Mouse (Mus musculus) ovary, adult 18-20 months (tissue): ENCODE results near the gene Rxfp4.

ENCODE experiments used
- DNase-seq: peaks from one replicate; pipeline ENCODE4 v3.0.0; 2022; ENCODE audit warnings: low spot score, mixed read lengths

Rxfp4 gene

GRCm38 (mm10) chr3:88652846-88653515 is at the start of gene Rxfp4:
Gene Rxfp4, minus strand, starts transcription at chr3:88653142.
- DNase-seq, result no peak

DNA sequence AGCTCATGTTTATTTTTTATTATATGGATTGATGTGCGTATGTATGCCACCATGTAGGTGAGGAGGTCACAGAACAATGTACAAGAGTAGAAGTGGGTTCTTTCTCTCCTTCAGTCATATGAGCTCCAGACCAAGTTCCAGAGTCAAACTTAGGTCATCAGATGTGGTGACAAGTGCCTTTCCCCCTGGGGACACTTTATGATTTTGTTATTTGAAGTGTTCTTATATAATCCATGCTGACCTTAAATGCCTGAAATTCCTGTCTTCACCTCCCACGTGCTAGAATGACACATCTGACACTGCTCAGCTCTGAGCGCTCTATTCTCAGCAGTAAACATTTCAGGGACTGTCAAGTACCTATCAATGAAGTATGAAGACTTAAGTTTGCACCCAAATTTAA is 48.3 kb upstream of the Rxfp4 start:
- no peak for DNase-seq

DNA sequence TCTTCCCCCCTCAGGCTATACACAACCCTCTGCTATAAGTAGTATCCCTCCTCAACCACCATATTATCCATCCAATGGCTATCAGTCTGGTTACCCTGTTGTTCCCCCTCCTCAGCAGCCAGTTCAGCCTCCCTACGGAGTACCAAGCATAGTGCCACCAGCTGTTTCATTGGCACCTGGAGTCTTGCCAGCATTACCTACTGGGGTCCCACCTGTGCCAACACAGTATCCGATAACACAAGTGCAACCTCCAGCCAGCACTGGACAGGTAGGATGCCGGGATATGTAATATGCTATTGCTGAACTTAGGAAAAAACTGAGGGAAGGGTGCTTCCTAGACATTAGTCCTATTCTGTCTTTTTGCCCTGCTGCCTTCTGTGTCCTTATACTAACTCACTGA is 47.3 kb upstream of the Rxfp4 start:
- no peak for DNase-seq

GRCm38 (mm10) chr3:88698834-88699233 is 45.9 kb upstream of the Rxfp4 start:
- DNase-seq, result no peak

DNA sequence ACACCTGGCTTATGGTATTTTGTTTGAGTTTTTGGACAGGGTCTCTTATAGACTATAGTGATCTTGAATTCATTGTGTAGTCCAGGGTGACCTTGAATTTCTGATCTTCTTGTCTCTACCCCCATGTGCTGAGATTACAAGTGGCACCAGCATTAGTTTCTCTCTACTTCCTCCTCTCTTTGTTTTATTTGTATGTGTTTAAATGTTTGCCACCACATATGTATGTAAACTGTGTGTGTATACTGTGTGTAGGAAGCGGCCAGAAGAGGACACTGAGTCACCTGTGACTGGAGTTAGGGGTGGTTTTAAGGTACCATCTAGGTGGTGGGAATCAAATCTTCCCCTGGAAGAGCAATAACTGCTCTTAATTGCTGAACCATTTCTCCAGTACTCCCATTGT is 45.1 kb upstream of the Rxfp4 start:
- DNase-seq, result no peak

DNA sequence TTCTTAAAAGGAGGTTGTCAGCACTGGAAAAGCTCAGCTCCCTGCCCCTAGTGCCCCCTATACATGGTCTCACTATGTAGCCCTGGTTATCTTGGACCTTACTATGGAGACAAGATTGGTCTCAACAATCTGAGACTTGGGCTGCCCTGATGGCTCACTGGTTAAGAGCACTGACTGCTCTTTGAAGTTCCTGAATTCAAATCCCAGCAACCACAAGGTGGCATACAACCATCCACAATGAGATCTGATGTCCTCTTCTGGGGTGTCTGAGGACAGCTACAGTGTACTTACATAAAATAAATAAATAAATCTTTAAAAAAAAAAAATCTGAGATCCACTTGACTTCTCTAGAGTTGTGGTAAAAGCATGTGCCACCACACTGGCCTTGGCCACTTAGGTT is 42.6 kb upstream of the Rxfp4 start:
- no peak for DNase-seq

DNA sequence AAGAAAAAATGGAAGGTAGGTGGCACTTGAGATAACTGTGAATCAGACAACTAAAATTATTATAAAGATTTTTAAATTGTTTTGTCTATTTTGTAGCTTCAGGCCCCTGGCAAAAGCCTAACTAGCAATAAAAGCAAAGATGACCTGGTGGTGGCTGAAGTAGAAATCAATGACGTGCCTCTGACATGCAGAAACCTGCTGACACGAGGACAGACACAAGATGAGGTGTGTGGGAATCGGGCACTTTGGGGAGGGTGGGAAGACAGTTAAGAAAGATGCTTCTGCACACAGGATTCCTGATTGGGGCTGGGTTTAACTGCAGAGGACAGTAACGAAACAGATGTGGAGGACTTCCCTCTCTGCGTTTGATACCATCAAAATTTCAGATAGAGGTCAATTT is 36.1 kb upstream of the Rxfp4 start:
- DNase-seq, result no peak

DNA sequence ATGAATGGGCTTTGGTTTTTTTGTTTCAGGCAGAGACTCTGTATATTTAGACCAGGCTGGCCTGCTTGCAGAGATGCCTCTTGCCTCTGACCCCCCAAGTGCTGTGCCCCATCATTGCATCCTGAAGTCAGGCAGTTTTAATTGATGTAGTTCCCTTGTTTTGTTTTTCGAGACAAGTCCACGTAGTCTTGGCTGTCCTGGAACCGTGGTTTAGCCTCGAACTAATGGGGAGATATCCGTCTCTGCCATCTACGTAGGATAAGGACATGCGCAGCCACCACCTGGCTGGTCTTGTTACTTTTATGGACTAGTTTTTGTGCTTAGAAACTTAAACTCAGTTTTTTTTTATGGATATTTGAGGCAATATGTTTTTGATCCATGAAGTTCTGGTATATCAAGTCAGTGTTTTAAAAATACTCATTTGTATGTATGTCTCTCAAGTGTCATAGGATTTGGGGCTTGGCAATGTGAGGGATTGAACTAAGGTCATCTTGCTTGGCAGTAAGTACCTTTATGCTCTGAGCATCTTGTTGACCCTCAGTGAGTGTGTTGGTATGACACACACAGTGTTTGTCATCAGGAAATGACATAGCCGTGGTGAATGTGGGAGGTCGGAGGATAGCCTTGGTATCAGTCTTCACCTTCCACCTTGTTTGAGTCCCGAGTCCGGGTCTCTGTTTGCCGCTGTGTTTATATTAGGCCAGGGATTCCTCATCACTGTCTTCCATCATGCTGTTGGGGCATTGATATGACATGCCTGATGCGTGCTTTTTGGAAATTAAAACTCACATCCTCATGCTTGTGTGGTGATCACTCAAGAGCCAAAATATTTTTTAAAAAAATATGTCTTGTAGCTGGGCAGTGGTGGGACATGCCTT is 34.0 kb upstream of the Rxfp4 start:
- no peak for DNase-seq

- DNase-seq, result peak; percentile 26
These were observed 33.1 kb upstream of the Rxfp4 start for GRCm38 (mm10) chr3:88685958-88686451.

DNA sequence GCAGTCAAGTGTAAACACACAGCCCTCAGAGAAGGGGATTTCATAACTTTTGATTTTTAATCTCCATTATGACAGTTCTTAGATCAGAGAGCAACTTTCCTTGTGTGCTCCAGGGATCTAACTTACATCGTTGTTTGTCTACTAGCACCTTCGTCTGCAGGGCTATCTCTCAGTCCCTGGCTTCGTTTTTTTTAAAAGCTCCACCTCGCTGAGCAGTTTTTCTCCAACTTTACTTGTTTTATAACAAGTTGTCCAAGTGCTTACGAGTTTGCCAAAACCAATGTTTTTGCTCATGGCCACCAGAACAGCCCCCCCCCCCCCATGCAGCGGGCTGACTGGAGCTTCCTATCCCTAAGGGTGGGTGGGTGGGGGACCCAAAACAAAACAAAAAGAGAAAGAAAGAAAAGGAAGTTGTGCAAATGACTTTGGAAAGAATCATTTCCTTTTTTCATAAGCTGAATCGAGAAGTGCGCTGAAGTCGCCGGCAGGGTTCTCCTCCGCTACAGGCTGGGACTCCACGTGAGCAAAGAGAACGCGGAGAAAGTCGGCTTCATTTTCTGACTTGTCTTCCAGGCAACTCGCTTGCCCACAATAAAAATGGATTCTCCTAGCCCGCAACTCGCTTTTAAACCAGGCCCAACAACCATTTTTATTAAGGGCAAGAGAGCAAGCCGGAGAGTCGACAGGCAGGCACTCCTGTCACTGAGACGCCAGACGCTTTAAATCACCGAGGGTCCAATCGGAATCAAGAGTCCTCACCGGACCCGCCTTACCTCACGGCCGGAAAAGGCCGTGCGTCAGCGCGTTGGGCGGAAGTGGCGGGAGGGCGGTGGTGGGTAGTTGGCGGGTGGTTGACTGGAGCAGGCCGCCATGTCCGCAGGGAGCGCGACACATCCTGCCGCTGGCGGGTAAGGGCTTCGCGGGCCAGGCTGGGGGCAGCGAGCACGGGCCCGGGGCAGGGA is 32.3 kb upstream of the Rxfp4 start, which contains the start of gene Khdc4:
TSS of gene Khdc4 (plus strand) at position 824 of the 962 bp plus-strand sequence.
- DNase-seq, result peak; percentile 97

GRCm38 (mm10) chr3:88684236-88684979 is 31.5 kb upstream of the Rxfp4 start:
- no peak for DNase-seq

GRCm38 (mm10) chr3:88683814-88684213 is 30.9 kb upstream of the Rxfp4 start:
- no peak for DNase-seq

- peak; percentile 43 for DNase-seq
These were observed 24.5 kb upstream of the Rxfp4 start for GRCm38 (mm10) chr3:88677399-88677798.

DNA sequence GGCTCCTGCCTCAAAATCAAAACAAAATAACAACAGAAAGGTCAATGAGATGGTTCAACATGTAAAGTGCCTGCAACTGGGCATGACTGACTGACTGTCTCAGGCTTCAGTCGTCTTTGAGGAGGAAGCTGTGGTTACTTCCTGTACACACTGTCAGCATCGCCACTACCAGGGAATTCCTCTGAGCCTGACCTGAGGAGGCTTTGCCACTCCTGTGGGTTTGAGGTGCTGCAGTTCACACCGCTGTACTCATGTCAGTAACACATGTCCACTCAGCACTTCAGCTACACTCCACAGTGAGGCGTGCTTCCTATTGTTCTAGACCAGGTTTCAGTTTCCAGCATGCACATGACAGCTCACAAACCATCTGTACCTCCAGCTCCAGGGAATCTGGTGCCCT is 11.2 kb upstream of the Rxfp4 start:
- no peak for DNase-seq

GRCm38 (mm10) chr3:88659798-88660197 is 6.9 kb upstream of the Rxfp4 start:
- no peak for DNase-seq

DNA sequence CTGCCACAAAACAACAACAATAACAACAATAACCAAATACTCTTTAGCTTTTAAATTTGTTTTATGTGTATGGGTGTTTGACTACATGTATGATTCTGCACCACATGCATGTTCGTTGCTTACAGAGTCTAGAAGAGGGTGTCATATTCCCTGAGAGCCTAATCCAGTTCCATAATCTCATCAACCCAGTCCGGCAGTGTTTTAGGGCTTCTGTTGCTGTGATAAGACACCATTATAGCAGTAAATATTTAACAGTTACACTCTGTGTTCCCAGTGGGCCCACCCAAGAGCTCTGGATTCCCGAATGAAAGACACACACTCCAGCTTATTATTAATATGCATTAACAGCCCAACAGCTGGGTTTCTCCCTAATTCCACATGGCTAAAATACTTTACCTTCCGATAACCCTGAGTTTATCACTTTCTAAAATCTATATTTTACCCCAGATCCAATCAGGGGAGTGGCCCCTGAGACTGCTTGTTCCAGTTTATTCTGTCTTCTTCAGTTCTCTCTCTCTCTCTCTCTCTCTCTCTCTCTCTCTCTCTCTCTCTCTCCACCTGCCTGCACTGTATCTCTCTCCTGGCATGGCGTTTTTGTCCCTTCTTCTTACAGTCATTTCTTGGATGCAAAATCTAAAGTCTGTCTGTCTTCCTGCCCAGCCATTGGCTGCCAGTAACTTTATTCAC is 5.6 kb upstream of the Rxfp4 start:
- DNase-seq, result no peak

GRCm38 (mm10) chr3:88655619-88656018 is 2.7 kb upstream of the Rxfp4 start:
- no peak for DNase-seq

DNA sequence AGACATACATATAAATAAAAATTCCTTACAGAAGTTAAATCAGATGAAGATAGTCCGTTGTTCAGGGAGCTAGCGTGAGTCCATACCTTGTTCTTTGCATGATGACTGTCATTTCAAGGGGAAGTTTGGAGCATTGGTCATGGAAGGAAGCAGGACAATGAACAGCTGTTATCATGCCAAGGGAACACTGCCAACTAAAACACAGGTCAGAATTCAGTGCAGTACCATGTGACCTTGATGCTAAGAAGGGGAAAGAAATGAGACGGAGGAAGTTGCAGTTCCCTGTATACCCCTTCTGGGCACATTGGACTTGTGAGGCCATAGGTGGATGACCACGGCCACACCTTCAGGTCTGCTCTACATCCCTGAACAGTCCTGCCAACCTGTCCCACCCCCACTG is 1.7 kb upstream of the Rxfp4 start:
- no peak for DNase-seq

DNA sequence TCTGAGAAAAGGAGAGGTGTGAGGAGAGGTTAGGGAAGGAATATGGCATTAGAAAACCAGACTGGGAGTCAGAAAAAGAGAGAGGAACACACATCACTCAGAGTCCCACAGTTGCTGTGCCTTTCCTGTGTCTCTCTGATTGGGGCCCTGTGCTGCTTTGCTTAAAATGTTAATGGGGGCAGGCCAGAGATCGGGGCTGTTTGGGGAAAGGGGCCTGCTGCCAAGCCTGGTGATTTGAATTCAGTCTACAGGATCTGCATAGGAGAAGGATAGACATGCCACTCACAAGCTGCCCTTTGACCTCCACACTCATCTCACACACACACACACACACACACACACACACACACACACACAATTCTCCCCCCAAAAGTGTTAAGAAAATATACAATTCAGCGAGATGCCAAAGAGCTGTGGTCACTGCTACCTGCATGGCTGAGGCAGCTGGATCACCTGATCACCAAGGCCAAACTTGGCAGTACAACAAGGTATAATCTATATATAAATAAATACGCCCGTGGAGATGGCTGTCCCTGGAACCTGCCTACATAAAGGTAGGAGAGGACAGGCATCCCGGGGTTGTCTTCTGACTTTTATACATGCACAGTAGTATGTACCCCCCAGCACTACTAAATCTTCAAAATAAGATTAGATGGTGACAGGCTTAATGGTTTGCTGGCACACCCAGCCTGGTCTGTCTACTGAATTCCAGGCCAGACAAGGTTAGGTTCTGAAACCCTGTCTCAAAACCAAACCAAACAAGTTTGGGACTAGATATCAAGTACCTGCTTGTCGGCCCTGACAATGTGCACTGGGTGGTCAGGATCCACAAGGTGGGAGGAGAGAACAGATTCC is 801 bp upstream of the Rxfp4 start:
- DNase-seq, result no peak
